In the genomic region with DNA sequence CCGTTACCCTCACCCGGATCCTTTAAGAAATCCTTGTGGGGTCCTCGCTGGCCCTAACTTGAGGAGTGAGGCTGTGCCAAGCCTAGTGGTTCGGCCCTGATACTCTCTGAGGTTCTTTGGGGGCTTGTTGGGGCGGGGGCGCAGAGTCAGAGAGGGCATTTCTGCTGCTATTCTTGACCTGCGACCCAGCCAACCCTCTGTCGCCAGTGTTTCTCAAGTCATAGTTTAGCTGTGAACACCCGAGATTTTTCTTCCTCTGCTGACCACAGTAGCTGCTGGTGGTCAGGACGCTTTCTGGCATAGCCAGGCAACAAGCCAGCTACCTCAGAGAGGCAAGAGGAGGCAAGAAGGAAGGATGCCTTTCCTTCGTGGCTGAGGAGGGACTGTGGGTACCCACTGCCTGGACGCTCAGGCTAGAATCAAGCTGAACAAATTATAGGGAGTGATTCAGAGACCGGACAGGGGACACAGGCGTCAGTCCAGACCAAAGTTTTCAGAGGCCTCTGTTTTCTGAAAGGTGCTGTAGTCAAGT, we compare ENCODE assay signal across 27 mouse cellular contexts. TPM values are rescaled to one million over a fixed set of nuclear protein-coding genes. Genes with fewer than 3 reads are reported as not detected.
DNase-seq lines count a peak whose midpoint lies in the region; ATAC-seq and TF ChIP-seq lines count a peak whose summit lies in the region.
"Had no signal": no experiment of that assay in that cellular context is flagged by ENCODE, and none has a peak within 500 bp of the region (broad histone marks: within the 10 kb centered on the region; RNA-seq: fewer than 3 reads in every experiment).

No protein-coding gene starts in this region.

- TF ChIP-seq POLR2A in myocyte (IDR thresholded peaks at IDR 0.05; ENCODE audit: insufficient read length, low read depth), result no peak

- no peak for ATAC-seq in embryonic facial prominence, embryonic 13.5 days (ENCODE audit: insufficient number of reproducible peaks, insufficient read depth, low FRiP score, low TSS enrichment, low read depth)
- peak; percentile 18; the same call in 1 of the 2 replicates for ATAC-seq in embryonic facial prominence, embryonic 14.5 days (ENCODE audit: low read depth)
- no peak for ATAC-seq in megakaryocyte progenitor cell, adult 5-6 weeks (replicated peaks; ENCODE audit: poor library complexity)
- ATAC-seq in midbrain, embryonic 15.5 days (replicated peaks), result no peak
- ATAC-seq: forebrain, embryonic 14.5 days; forebrain, postnatal 0 days; Patski had no signal

- no peak for DNase-seq in embryonic facial prominence, embryonic 10.5 days (ENCODE audit: low spot score)
- peak; percentile 59 for DNase-seq in embryonic facial prominence, embryonic 14.5 days (ENCODE audit: low spot score)
- peak; percentile 36 for DNase-seq in fibroblast of lung, adult 2 months (ENCODE audit: low read depth)
- DNase-seq: adrenal gland, postnatal 10 days; adrenal gland, postnatal 36 days; B cell, adult 2 months; cerebellum, adult 18-20 months; cerebellum, adult 9-11 months; cerebellum, postnatal 36 days; embryo, embryonic 11 days; forebrain, postnatal 0 days; gastrocnemius, adult 2 months; gastrocnemius, postnatal 14 days; heart, adult 11 months; heart, postnatal 14 days; heart, postnatal 4 days had no signal

- H3K9ac ChIP-seq in embryonic facial prominence, embryonic 13.5 days, result no peak overlapping the region
- H3K9ac ChIP-seq in embryonic facial prominence, embryonic 14.5 days (ENCODE audit: low read depth, low read length), result no peak overlapping the region
- no peak overlapping the region for H3K9ac ChIP-seq in midbrain, embryonic 15.5 days
- H3K9ac ChIP-seq: forebrain, postnatal 0 days; heart, embryonic 13.5 days; hindbrain, embryonic 12.5 days; hindbrain, embryonic 15.5 days had no signal

- 81% methylated on average over 14 of the region's 14 CpGs for WGBS in embryonic facial prominence, embryonic 13.5 days
- WGBS in embryonic facial prominence, embryonic 10.5 days, result 83% methylated on average over 14 of the region's 14 CpGs
- 77% methylated on average over 14 of the region's 14 CpGs for WGBS in embryonic facial prominence, embryonic 14.5 days
- 88% methylated on average over 14 of the region's 14 CpGs for WGBS in midbrain, embryonic 15.5 days

- H3K4me2 ChIP-seq in embryonic facial prominence, embryonic 13.5 days, result no peak overlapping the region
- H3K4me2 ChIP-seq in embryonic facial prominence, embryonic 14.5 days (ENCODE audit: low read depth, low read length), result no peak overlapping the region
- H3K4me2 ChIP-seq in myocyte (ENCODE audit: low read depth), result peak overlapping the region; percentile 7
- H3K4me2 ChIP-seq in midbrain, embryonic 15.5 days, result no peak overlapping the region
- H3K4me2 ChIP-seq: heart, embryonic 13.5 days; hindbrain, embryonic 12.5 days; hindbrain, embryonic 15.5 days had no signal

- H3K4me3 ChIP-seq in embryonic facial prominence, embryonic 13.5 days, result no peak overlapping the region
- H3K4me3 ChIP-seq in embryonic facial prominence, embryonic 10.5 days, result no peak overlapping the region
- no peak overlapping the region for H3K4me3 ChIP-seq in embryonic facial prominence, embryonic 14.5 days (ENCODE audit: low read depth, low read length)
- H3K4me3 ChIP-seq in myocyte, result no peak overlapping the region
- H3K4me3 ChIP-seq in midbrain, embryonic 15.5 days, result no peak overlapping the region
- H3K4me3 ChIP-seq: gastrocnemius, adult 2 months; heart, embryonic 13.5 days; hindbrain, embryonic 12.5 days; hindbrain, embryonic 15.5 days had no signal

- H3K27ac ChIP-seq in embryonic facial prominence, embryonic 13.5 days, result peak overlapping the region; percentile 44; the same call in 1 of the 2 replicates
- H3K27ac ChIP-seq in embryonic facial prominence, embryonic 10.5 days (replicated peaks), result no peak overlapping the region; the same call in 1 of the 2 replicates
- no peak overlapping the region for H3K27ac ChIP-seq in embryonic facial prominence, embryonic 14.5 days (replicated peaks; ENCODE audit: low read depth, low read length)
- H3K27ac ChIP-seq in midbrain, embryonic 15.5 days, result no peak overlapping the region
- H3K27ac ChIP-seq: gastrocnemius, adult 2 months; heart, embryonic 13.5 days; hindbrain, embryonic 12.5 days; hindbrain, embryonic 15.5 days had no signal

- H3ac ChIP-seq in myocyte (ENCODE audit: control insufficient read depth, insufficient read length), result no peak overlapping the region

- H3K79me2 ChIP-seq in myocyte (ENCODE audit: control insufficient read depth, insufficient read depth), result no peaks in the 10 kb centered on the region

- no peaks in the 10 kb centered on the region for H3K27me3 ChIP-seq in embryonic facial prominence, embryonic 13.5 days
- 0 out of 2 replicates have a peak, but pooled peaks cover 11% of the 10 kb centered on the region for H3K27me3 ChIP-seq in embryonic facial prominence, embryonic 10.5 days (replicated peaks; ENCODE audit: low read depth, poor library complexity, severe bottlenecking)
- no peaks in the 10 kb centered on the region for H3K27me3 ChIP-seq in embryonic facial prominence, embryonic 14.5 days (replicated peaks; ENCODE audit: control insufficient read depth, insufficient read depth, low read length)
- no peaks in the 10 kb centered on the region for H3K27me3 ChIP-seq in myocyte (ENCODE audit: control insufficient read depth, insufficient read depth, insufficient read length)
- no peaks in the 10 kb centered on the region for H3K27me3 ChIP-seq in midbrain, embryonic 15.5 days (replicated peaks)
- H3K27me3 ChIP-seq: CH12.LX; heart, embryonic 13.5 days; hindbrain, embryonic 12.5 days; hindbrain, embryonic 15.5 days; Patski had no signal

- H3K4me1 ChIP-seq in embryonic facial prominence, embryonic 13.5 days, result peaks cover 19% of the 10 kb centered on the region
- H3K4me1 ChIP-seq in embryonic facial prominence, embryonic 10.5 days, result peaks cover 22% of the 10 kb centered on the region
- peaks cover 8% of the 10 kb centered on the region for H3K4me1 ChIP-seq in embryonic facial prominence, embryonic 14.5 days (ENCODE audit: control insufficient read depth, insufficient read depth, low read length)
- 0 out of 2 replicates have a peak, but pooled peaks cover 4% of the 10 kb centered on the region for H3K4me1 ChIP-seq in midbrain, embryonic 15.5 days
- H3K4me1 ChIP-seq: hindbrain, embryonic 12.5 days had no signal

- no peaks in the 10 kb centered on the region for H3K36me3 ChIP-seq in embryonic facial prominence, embryonic 13.5 days
- no peaks in the 10 kb centered on the region for H3K36me3 ChIP-seq in embryonic facial prominence, embryonic 10.5 days (replicated peaks)
- no peaks in the 10 kb centered on the region for H3K36me3 ChIP-seq in embryonic facial prominence, embryonic 14.5 days (ENCODE audit: control insufficient read depth, insufficient read depth, low read length)
- no peaks in the 10 kb centered on the region for H3K36me3 ChIP-seq in myocyte (ENCODE audit: control insufficient read depth, insufficient read depth)
- no peaks in the 10 kb centered on the region for H3K36me3 ChIP-seq in midbrain, embryonic 15.5 days (replicated peaks)
- H3K36me3 ChIP-seq: G1E; heart, embryonic 13.5 days; hindbrain, embryonic 12.5 days; hindbrain, embryonic 15.5 days had no signal

- no peaks in the 10 kb centered on the region for H3K9me3 ChIP-seq in embryonic facial prominence, embryonic 13.5 days
- no peaks in the 10 kb centered on the region for H3K9me3 ChIP-seq in embryonic facial prominence, embryonic 10.5 days
- H3K9me3 ChIP-seq in embryonic facial prominence, embryonic 14.5 days (ENCODE audit: control insufficient read depth, low read length), result no peaks in the 10 kb centered on the region
- no peaks in the 10 kb centered on the region for H3K9me3 ChIP-seq in midbrain, embryonic 15.5 days
- H3K9me3 ChIP-seq: G1E; heart, embryonic 13.5 days; hindbrain, embryonic 12.5 days; hindbrain, embryonic 15.5 days had no signal

TF ChIP-seq in myocyte, 11 proteins besides CTCF, POLR2A, EP300 and RAD21:
- TF ChIP-seq MYOG (IDR thresholded peaks at IDR 0.05; ENCODE audit: control insufficient read depth in 1 of 3, insufficient read depth in 1 of 3, insufficient read length in 2 of 3, low read depth in 2 of 3) (no peak), TCF3 (IDR thresholded peaks at IDR 0.05; ENCODE audit: insufficient read length, low read depth) (no peak), SRF (IDR thresholded peaks at IDR 0.05; ENCODE audit: control insufficient read depth, insufficient read length, low read depth) (no peak), TCF12 (IDR thresholded peaks at IDR 0.05; ENCODE audit: insufficient read depth, poor library complexity, severe bottlenecking) (no peak)

RNA-seq across cellular contexts. Expression of a gene that starts 25.4 kb away (rescaled TPM):
- polyA plus RNA-seq in embryonic facial prominence, embryonic 13.5 days (2015; fragmentation: Nextera tagmentation; extraction: Ambion mirVana), result 13.6 and 18.7 TPM in 2 replicates
- polyA plus RNA-seq in embryonic facial prominence, embryonic 10.5 days (2016; fragmentation: Nextera tagmentation; extraction: Ambion mirVana), result 10.0 and 11.0 TPM in 2 replicates
- 39.2 and 40.4 TPM in 2 replicates for polyA plus RNA-seq in embryonic facial prominence, embryonic 14.5 days (2014; fragmentation: Nextera tagmentation; extraction: Ambion mirVana)
- 14.8 TPM for polyA plus RNA-seq in myocyte (2012; fragmentation: generic; extraction: Trizol)
- total RNA-seq in megakaryocyte progenitor cell, adult 5-6 weeks (2015), result 0.22 and 0.57 TPM in 2 replicates
- 0.25 and 0.27 TPM in 2 replicates for total RNA-seq in megakaryocyte progenitor cell, adult 5-6 weeks (2017)
- polyA plus RNA-seq in midbrain, embryonic 15.5 days (2015; fragmentation: Nextera tagmentation; extraction: Ambion mirVana), result 9.7 and 11.2 TPM in 2 replicates
- polyA plus RNA-seq: G1E had no signal
